Mouse (Mus musculus): ENCODE data around the gene Bcl9. TPM values are rescaled to one million over a fixed set of nuclear protein-coding genes. Genes with fewer than 3 reads are reported as not detected.

Bcl9 gene
- total RNA-seq, 2 experiments from 2014 or later: 106 to 107 TPM

Other genes starting within 250 kb of the Bcl9 start
- 10 to 100 TPM; 15.3 to 18.8 TPM for gene Acp6, start 139.1 kb downstream of the Bcl9 start, total RNA-seq (2021)
- gene Olfr1402, start 124.1 kb upstream of the Bcl9 start, total RNA-seq (2021): not detected

All from left cerebral cortex, postnatal 4 days (tissue).